ENCODE assay signal across 9 mouse cellular contexts in the genomic region with DNA sequence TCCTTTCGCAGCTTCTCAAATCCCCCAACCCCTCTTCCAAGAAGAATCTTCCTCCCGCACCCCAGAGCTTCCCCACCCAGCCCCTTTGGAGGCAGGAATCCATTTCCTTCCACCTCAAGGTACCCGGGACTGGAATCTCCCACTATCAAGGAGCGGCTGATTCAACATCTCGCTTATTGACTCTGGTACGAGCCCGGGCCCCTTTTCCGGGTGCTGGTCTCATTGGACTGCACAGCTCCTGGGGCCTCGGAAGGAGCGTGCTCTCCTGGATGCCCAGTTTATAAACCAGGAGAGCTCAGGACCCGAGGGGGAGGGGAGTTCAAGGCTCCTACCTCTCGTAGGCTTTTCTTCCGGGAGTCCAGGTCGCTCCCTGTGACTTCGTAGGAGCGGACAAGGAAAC. TPM values are rescaled to one million over a fixed set of nuclear protein-coding genes. Genes with fewer than 3 reads are reported as not detected.
DNase-seq lines count a peak whose midpoint lies in the region; ATAC-seq and TF ChIP-seq lines count a peak whose summit lies in the region.
"Had no signal": no experiment of that assay in that cellular context is flagged by ENCODE, and none has a peak within 500 bp of the region (broad histone marks: within the 10 kb centered on the region; RNA-seq: fewer than 3 reads in every experiment).

No protein-coding gene starts in this region.

- peak; percentile 21; the same call in 1 of the 2 replicates for ATAC-seq in kidney, postnatal 0 days (replicated peaks; ENCODE audit: low FRiP score, low read depth)
- no peak for ATAC-seq in embryonic facial prominence, embryonic 15.5 days (ENCODE audit: insufficient number of reproducible peaks, low FRiP score, low TSS enrichment, low read depth)
- ATAC-seq in neural tube, embryonic 14.5 days (ENCODE audit: low read depth) = no peak

- no peak overlapping the region for H3K27ac ChIP-seq in kidney, postnatal 0 days
- no peak overlapping the region for H3K27ac ChIP-seq in embryonic facial prominence, embryonic 15.5 days (replicated peaks)
- no peak overlapping the region for H3K27ac ChIP-seq in limb, embryonic 10.5 days
- no peak overlapping the region for H3K27ac ChIP-seq in neural tube, embryonic 14.5 days (ENCODE audit: low read depth, low read length)

- H3K4me2 ChIP-seq in kidney, postnatal 0 days (ENCODE audit: low read length) = peak overlapping the region; percentile 76
- peak overlapping the region; percentile 65 for H3K4me2 ChIP-seq in embryonic facial prominence, embryonic 15.5 days (replicated peaks)
- peak overlapping the region; percentile 47 for H3K4me2 ChIP-seq in neural tube, embryonic 14.5 days (ENCODE audit: low read depth, low read length)

- H3K36me3 ChIP-seq in kidney, postnatal 0 days (ENCODE audit: insufficient read depth, low read length) = no peaks in the 10 kb centered on the region
- no peaks in the 10 kb centered on the region for H3K36me3 ChIP-seq in embryonic facial prominence, embryonic 15.5 days
- H3K36me3 ChIP-seq in limb, embryonic 10.5 days = no peaks in the 10 kb centered on the region
- no peaks in the 10 kb centered on the region for H3K36me3 ChIP-seq in neural tube, embryonic 14.5 days (ENCODE audit: control insufficient read depth, insufficient read depth, low read length)

- peaks cover 7% of the 10 kb centered on the region; the same call in 1 of the 2 replicates for H3K4me1 ChIP-seq in kidney, postnatal 0 days (replicated peaks; ENCODE audit: insufficient read depth, low read length)
- peaks cover 12% of the 10 kb centered on the region for H3K4me1 ChIP-seq in embryonic facial prominence, embryonic 15.5 days
- peaks cover 12% of the 10 kb centered on the region for H3K4me1 ChIP-seq in limb, embryonic 10.5 days
- H3K4me1 ChIP-seq in neural tube, embryonic 14.5 days (ENCODE audit: control insufficient read depth, insufficient read depth, low read length) = 0 out of 2 replicates have a peak, but pooled peaks cover 7% of the 10 kb centered on the region

- 0 out of 2 replicates have a peak overlapping the region, but pooled peaks have one; percentile 18 for H3K9ac ChIP-seq in kidney, postnatal 0 days (ENCODE audit: low read depth, low read length)
- no peak overlapping the region for H3K9ac ChIP-seq in embryonic facial prominence, embryonic 15.5 days
- peak overlapping the region; percentile 34; the same call in 1 of the 2 replicates for H3K9ac ChIP-seq in neural tube, embryonic 14.5 days (replicated peaks; ENCODE audit: low read depth, low read length)

- H3K4me3 ChIP-seq in kidney, postnatal 0 days (replicated peaks; ENCODE audit: low read depth, low read length) = peak overlapping the region; percentile 38
- H3K4me3 ChIP-seq in embryonic facial prominence, embryonic 15.5 days (replicated peaks) = peak overlapping the region; percentile 38
- H3K4me3 ChIP-seq in limb, embryonic 10.5 days = peak overlapping the region; percentile 54
- peak overlapping the region; percentile 23 for H3K4me3 ChIP-seq in neural tube, embryonic 14.5 days (ENCODE audit: low read depth, low read length)

- no peaks in the 10 kb centered on the region for H3K9me3 ChIP-seq in kidney, postnatal 0 days (replicated peaks; ENCODE audit: low read length)
- no peaks in the 10 kb centered on the region for H3K9me3 ChIP-seq in embryonic facial prominence, embryonic 15.5 days (replicated peaks)
- H3K9me3 ChIP-seq in limb, embryonic 10.5 days (replicated peaks) = no peaks in the 10 kb centered on the region
- no peaks in the 10 kb centered on the region for H3K9me3 ChIP-seq in neural tube, embryonic 14.5 days (ENCODE audit: control insufficient read depth, low read length)

- TF ChIP-seq CTCF in kidney, postnatal 0 days (IDR thresholded peaks at IDR 0.05; ENCODE audit: low read depth) = no peak

- 10% methylated on average over 16 of the region's 16 CpGs for WGBS in kidney, postnatal 0 days
- WGBS in embryonic facial prominence, embryonic 15.5 days = 4% methylated on average over 16 of the region's 16 CpGs
- 4% methylated on average over 16 of the region's 16 CpGs for WGBS in limb, embryonic 10.5 days
- WGBS in neural tube, embryonic 14.5 days = 2% methylated on average over 16 of the region's 16 CpGs

- DNase-seq in kidney, postnatal 0 days (ENCODE audit: low spot score) = no peak
- DNase-seq in kidney, postnatal 4 days = no peak
- DNase-seq in limb, embryonic 10.5 days (ENCODE audit: low spot score) = peak; percentile 45
- no peak for DNase-seq in MN1 (ENCODE audit: low spot score)
- no peak for DNase-seq in cerebellum, adult 8-10 months
- DNase-seq in kidney, adult 11 months = no peak
- DNase-seq: right cerebral cortex, postnatal 14 days had no signal

- H3K27me3 ChIP-seq in kidney, postnatal 0 days (ENCODE audit: insufficient read depth, low read length) = no peaks in the 10 kb centered on the region
- H3K27me3 ChIP-seq in embryonic facial prominence, embryonic 15.5 days = peaks cover 35% of the 10 kb centered on the region
- H3K27me3 ChIP-seq in limb, embryonic 10.5 days (ENCODE audit: low read depth, poor library complexity, severe bottlenecking) = peaks cover 63% of the 10 kb centered on the region
- H3K27me3 ChIP-seq in neural tube, embryonic 14.5 days (ENCODE audit: control insufficient read depth, insufficient read depth, low read length) = peaks cover 19% of the 10 kb centered on the region

RNA-seq across cellular contexts. Expression of gene Ncmap, which starts 0.5 kb away (rescaled TPM):
- 2.0 and 2.6 TPM in 2 replicates for polyA plus RNA-seq in kidney, postnatal 0 days (2015; fragmentation: Nextera tagmentation; extraction: Ambion mirVana)
- 3.5 and 7.3 TPM in 2 replicates for polyA plus RNA-seq in embryonic facial prominence, embryonic 15.5 days (2015; fragmentation: Nextera tagmentation; extraction: Ambion mirVana)
- polyA plus RNA-seq in limb, embryonic 10.5 days (2016; fragmentation: Nextera tagmentation; extraction: Ambion mirVana) = 0.35 TPM in 1 of 2 replicates, not detected in the other
- polyA plus RNA-seq in neural tube, embryonic 14.5 days (2014; fragmentation: Nextera tagmentation; extraction: Ambion mirVana) = 0.92 and 1.5 TPM in 2 replicates

RNA-seq across cellular contexts. Expression of gene Rcan3, which starts 36.1 kb away (rescaled TPM):
- 16.2 and 17.8 TPM in 2 replicates for polyA plus RNA-seq in kidney, postnatal 0 days (2015; fragmentation: Nextera tagmentation; extraction: Ambion mirVana)
- 16.3 and 20.1 TPM in 2 replicates for polyA plus RNA-seq in embryonic facial prominence, embryonic 15.5 days (2015; fragmentation: Nextera tagmentation; extraction: Ambion mirVana)
- polyA plus RNA-seq in limb, embryonic 10.5 days (2016; fragmentation: Nextera tagmentation; extraction: Ambion mirVana) = 6.4 and 6.7 TPM in 2 replicates
- 38.0 and 56.9 TPM in 2 replicates for polyA plus RNA-seq in neural tube, embryonic 14.5 days (2014; fragmentation: Nextera tagmentation; extraction: Ambion mirVana)

RNA-seq across cellular contexts. Expression of gene Srrm1, which starts 44.4 kb away (rescaled TPM):
- 183 and 203 TPM in 2 replicates for polyA plus RNA-seq in kidney, postnatal 0 days (2015; fragmentation: Nextera tagmentation; extraction: Ambion mirVana)
- 202 and 213 TPM in 2 replicates for polyA plus RNA-seq in embryonic facial prominence, embryonic 15.5 days (2015; fragmentation: Nextera tagmentation; extraction: Ambion mirVana)
- 233 TPM in 2 replicates for polyA plus RNA-seq in limb, embryonic 10.5 days (2016; fragmentation: Nextera tagmentation; extraction: Ambion mirVana)
- 157 and 183 TPM in 2 replicates for polyA plus RNA-seq in neural tube, embryonic 14.5 days (2014; fragmentation: Nextera tagmentation; extraction: Ambion mirVana)
